Mouse (Mus musculus) limb, embryonic 15.5 days (tissue): Measurements from ENCODE around the gene Dedd2. TPM values are rescaled to one million over a fixed set of nuclear protein-coding genes. Genes with fewer than 3 reads are reported as not detected.
A peak's percentile ranks its signal among the peaks of the same experiment; 100 is the strongest.

Experiments
- ATAC-seq: fragments of 200-750 bp; cut with Nextera tagmentation; 2 replicates; pipeline ENCODE4 v1.8.0; 2017; ENCODE audit warnings: low read depth, moderate TSS enrichment; ENCODE audit not compliant: insufficient number of reproducible peaks, low FRiP score, low TSS enrichment
- H3K27ac ChIP-seq: fragments of 300-500 bp; sonication (generic); 2 replicates; pipeline ENCODE4 v1.5.1; 2015; ENCODE audit warnings: moderate library complexity, mild to moderate bottlenecking, inconsistent platforms
- H3K27me3 ChIP-seq: fragments of 300-500 bp; sonication (generic); 2 replicates; pipeline ENCODE4 v1.6.1; 2015; ENCODE audit warnings: inconsistent platforms
- H3K36me3 ChIP-seq: fragments of 300-500 bp; sonication (generic); 2 replicates; pipeline ENCODE4 v1.6.1; 2015; ENCODE audit warnings: inconsistent platforms
- H3K4me1 ChIP-seq: fragments of 300-500 bp; sonication (generic); 2 replicates; pipeline ENCODE4 v1.6.1; 2015; ENCODE audit warnings: inconsistent platforms
- H3K4me2 ChIP-seq: fragments of 300-500 bp; sonication (generic); 2 replicates; pipeline ENCODE4 v1.6.1; 2015; ENCODE audit warnings: mild to moderate bottlenecking, inconsistent platforms
- H3K4me3 ChIP-seq: fragments of 300-500 bp; sonication (generic); 2 replicates; pipeline ENCODE4 v1.5.1; 2015; ENCODE audit warnings: mild to moderate bottlenecking, inconsistent platforms
- H3K9ac ChIP-seq: fragments of 300-500 bp; sonication (generic); 2 replicates; pipeline ENCODE4 v1.6.1; 2015; ENCODE audit warnings: inconsistent platforms
- H3K9me3 ChIP-seq: fragments of 300-500 bp; sonication (generic); 2 replicates; pipeline ENCODE4 v1.6.1; 2016; ENCODE audit warnings: inconsistent platforms
- WGBS: fragments of 180-500 bp; shearing (Covaris S2); methylation state at CpG from one replicate; pipeline ENCODE4 v1.1.7; 2015; 5-methylcytosine and 5-hydroxymethylcytosine counted together
- polyA plus RNA-seq: library from polyadenylated mRNA; unstranded; fragments of >200 nt; fragmentation: Nextera tagmentation; extraction: Ambion mirVana; gene quantifications from 2 replicates; pipeline ENCODE4 v1.2.1, GENCODE M21; 2015

Gene Dedd2
- polyA plus RNA-seq, 1 experiment from 2014 or later = 12.2 TPM

DNA sequence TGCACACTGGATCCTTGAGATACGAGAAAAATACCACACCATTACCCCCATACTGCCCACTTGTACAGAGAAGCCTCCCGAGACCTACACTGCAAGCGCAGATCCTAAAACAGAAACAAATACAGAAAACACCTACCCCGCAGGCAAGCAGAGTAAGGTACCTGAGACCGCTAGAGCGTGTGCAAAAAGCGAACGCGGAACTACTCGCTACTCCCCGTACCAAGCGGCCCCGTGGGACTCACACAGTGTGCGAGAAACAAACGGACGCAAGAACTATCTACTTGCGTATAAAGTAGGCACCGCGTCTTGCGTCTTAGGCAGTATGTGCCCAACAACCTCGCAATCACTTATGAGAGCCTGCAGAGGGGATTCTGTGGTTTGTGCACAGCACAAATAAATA lies 38.6 kb downstream of the Dedd2 start:
- peaks cover 78% of the 10 kb centered on the region for H3K27me3 ChIP-seq
- no peak overlapping the region for H3K4me3 ChIP-seq
- no peak overlapping the region for H3K27ac ChIP-seq
- 5% methylated on average over 21 of the region's 21 CpGs for WGBS
- no peaks in the 10 kb centered on the region for H3K9me3 ChIP-seq
- H3K9ac ChIP-seq = no peak overlapping the region
- no peaks in the 10 kb centered on the region for H3K36me3 ChIP-seq
- ATAC-seq = no peak
- H3K4me1 ChIP-seq = peaks cover 29% of the 10 kb centered on the region
- H3K4me2 ChIP-seq = 0 out of 2 replicates have a peak overlapping the region, but pooled peaks have one; percentile 17

DNA sequence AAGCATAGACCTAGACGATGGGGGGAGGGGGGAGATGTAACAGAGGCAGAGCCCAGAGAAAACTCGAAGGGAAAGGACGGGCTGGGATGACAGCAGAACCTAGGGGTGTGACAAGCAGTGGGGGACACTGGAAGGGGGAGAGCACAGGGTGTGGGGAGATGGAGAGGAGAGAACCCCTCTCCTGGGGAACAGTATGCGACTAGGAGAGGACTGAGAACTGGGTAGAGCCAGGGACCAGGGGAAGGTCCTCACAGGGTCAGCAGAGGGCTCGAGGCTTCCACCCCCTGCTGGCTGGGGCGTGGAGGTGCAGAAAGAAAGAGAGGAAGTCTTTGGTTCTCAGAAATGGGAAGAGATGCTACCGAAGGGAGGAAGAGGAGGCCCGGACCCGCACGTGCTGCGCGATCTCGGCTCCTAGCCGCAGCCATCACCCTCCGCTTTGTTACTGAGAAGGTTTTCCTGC lies 39.1 kb downstream of the Dedd2 start:
- 3% methylated on average over 14 of the region's 15 CpGs for WGBS
- no peak for ATAC-seq
- H3K4me2 ChIP-seq = 0 out of 2 replicates have a peak overlapping the region, but pooled peaks have one; percentile 17

DNA sequence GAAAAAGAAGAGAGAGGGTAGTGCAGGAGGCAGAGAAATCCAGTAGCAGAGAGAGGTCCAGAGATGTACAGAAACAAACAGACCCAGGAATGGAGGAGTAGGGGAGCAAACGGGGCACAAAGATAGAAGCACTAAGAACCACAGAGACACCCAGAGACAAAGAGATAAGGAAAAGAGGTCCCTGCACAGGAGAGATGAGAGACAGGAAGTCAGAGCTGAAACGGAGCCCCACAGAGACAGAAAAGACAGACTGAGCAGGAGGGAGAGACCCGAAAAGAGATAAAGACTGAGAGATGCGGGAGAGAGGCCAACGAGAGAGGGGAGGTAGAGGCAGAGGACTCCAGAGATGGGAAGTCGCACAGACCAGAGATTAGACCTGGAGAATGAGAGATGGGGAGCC lies 39.9 kb downstream of the Dedd2 start:
- 5% methylated on average over 6 of the region's 6 CpGs for WGBS
- Histone ChIP-seq H3K27ac (no peak overlapping the region), H3K4me2 (no peak overlapping the region), H3K27me3 (peaks cover 89% of the 10 kb centered on the region), H3K4me1 (peaks cover 29% of the 10 kb centered on the region), H3K9ac (no peak overlapping the region), H3K36me3 (no peaks in the 10 kb centered on the region), H3K4me3 (0 out of 2 replicates have a peak overlapping the region, but pooled peaks have one; percentile 52), H3K9me3 (no peaks in the 10 kb centered on the region)
- no peak for ATAC-seq

More for the DNA sequence above, 39.1 kb downstream of the Dedd2 start:
- Histone ChIP-seq H3K36me3 (no peaks in the 10 kb centered on the region), H3K4me1 (peaks cover 29% of the 10 kb centered on the region), H3K4me3 (no peak overlapping the region), H3K27ac (no peak overlapping the region), H3K27me3 (peaks cover 82% of the 10 kb centered on the region), H3K9ac (no peak overlapping the region), H3K9me3 (no peaks in the 10 kb centered on the region)

DNA sequence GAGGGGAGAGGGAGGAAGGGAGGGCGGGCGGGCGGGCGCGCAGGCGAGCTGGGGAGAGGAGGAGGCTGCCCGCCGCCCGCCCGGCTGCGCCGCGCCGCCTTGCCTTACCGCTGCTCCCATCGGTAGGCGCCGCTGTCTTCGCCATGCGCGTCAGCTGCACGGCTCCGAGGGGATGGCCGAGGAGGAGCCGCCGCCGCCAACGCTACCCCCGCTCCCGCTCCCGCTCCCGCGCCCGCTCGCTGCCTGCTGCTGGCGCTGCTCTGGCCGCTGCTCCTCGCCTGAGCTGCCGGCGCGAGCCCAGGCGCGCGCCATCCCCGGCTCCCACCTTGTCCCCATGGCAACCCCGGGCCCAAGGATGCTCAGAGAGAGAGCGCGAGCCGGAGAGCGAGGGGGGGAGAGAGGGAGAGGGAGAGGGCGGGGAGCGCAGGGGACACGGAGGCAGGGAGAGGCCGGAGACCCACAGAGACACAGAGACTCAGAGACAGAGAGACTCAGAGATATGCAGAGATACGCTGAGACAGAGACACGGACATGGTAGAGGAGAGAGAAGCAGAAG lies 40.7 kb downstream of the Dedd2 start, which contains the start of gene Pou2f2:
Pou2f2 (minus strand) TSS at position 121 of the 556 bp plus-strand sequence.
- peak within 1 kb of the TSS; percentile 52 for H3K4me3 ChIP-seq
- no peak within 1 kb of the TSS for H3K27ac ChIP-seq
- H3K9me3 ChIP-seq = no peaks in the 10 kb centered on the region
- peak; percentile 72 for ATAC-seq
- peaks cover 91% of the 10 kb centered on the region for H3K27me3 ChIP-seq
- H3K4me1 ChIP-seq = peaks cover 29% of the 10 kb centered on the region
- no peaks in the 10 kb centered on the region for H3K36me3 ChIP-seq
- WGBS = under 1% methylated on average over 32 of the region's 56 CpGs
- H3K9ac ChIP-seq = peak within 1 kb of the TSS; percentile 47
- peak within 1 kb of the TSS; percentile 93 for H3K4me2 ChIP-seq

DNA sequence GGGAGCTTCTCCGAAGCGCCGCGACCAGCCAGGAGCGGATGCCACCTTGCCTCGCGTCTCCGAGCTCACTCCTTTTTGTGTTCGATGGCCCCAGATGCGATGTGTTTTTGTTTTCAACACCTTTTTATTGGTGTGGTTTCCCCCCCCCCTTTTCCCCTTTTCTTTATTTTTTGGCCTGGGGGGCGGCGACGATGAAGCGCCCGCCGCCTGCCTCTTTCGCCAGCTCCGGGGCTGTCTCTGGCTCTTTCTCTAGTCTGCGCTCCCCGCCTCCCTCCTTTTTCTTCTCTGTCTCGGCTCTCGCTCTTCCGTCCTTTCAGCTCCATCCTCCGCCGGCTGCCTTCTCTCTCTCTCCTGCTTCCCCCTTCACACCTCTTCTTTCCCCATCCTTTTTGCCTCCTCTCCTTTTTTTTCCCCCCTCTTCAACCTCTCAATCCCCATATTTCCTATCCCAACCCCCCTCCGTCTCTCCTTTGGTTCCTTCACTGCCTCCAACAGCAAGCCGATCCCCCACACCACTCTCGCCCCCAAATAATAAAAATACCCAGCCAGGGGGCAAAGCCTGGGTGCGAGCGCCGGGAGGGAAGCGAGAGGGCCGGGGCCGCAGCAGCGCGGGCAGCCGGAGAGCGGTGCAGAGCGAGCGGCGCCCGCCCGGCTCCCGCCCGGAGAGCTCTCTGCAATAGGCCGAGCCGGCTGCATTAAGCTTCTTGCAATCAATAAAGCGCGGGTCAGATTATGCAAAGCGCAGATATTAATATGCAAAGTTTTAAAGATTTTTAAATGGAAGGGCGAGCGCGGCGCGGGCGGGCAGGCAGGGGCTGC lies 41.4 kb downstream of the Dedd2 start:
- under 1% methylated on average over 56 of the region's 56 CpGs for WGBS
- H3K9me3 ChIP-seq = no peaks in the 10 kb centered on the region
- peak overlapping the region; percentile 52 for H3K4me3 ChIP-seq
- peaks cover 84% of the 10 kb centered on the region for H3K27me3 ChIP-seq
- H3K4me2 ChIP-seq = peak overlapping the region; percentile 93
- H3K36me3 ChIP-seq = no peaks in the 10 kb centered on the region
- no peak; the same call in 1 of the 2 replicates for ATAC-seq
- H3K4me1 ChIP-seq = peaks cover 29% of the 10 kb centered on the region
- H3K9ac ChIP-seq = peak overlapping the region; percentile 42
- no peak overlapping the region for H3K27ac ChIP-seq

DNA sequence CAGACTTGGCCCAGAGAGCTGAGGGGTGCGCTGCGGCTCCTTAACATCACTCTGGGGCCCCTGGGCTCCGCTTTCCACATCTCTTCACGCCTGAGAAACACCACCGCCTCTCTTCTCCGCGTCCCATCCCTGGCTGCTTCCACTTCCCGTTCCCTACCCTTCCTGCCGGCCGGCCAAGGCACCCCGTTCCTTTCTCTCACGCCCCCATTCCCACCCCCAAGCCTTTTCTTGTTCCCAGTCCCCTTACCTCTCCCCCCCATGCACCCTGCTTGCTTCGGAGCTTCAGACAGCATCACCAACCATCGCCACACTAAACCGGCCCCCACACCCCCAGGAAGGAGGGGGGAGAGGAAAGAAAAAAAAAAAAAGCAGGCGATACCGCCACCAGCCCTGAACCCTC lies 42.1 kb downstream of the Dedd2 start:
- ATAC-seq = no peak
- H3K9me3 ChIP-seq = no peaks in the 10 kb centered on the region
- peak overlapping the region; percentile 93 for H3K4me2 ChIP-seq
- no peak overlapping the region; the same call in 1 of the 2 replicates for H3K9ac ChIP-seq
- H3K27ac ChIP-seq = no peak overlapping the region
- peaks cover 29% of the 10 kb centered on the region for H3K4me1 ChIP-seq
- peaks cover 77% of the 10 kb centered on the region for H3K27me3 ChIP-seq
- H3K36me3 ChIP-seq = no peaks in the 10 kb centered on the region
- WGBS = 2% methylated on average over 16 of the region's 17 CpGs
- peak overlapping the region; percentile 52 for H3K4me3 ChIP-seq

DNA sequence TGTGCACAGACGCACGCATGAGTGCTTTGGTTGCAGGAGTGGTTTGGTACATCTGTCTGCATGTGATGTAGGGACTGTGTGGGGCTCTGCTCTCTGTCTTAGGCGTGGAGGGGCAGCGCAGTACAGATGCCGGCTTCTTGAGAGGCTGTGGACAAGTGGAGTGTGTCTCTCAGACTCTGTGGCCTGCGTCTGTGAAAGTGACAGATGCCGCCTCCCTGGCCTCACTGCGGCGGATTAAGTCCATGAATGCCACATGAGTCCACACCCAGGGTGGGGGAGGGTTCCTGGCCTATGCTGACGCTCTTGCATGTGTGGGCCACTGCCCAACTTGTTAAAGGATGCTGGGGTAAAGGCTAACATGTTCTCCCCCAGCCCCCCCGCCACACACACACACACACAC lies 46.1 kb downstream of the Dedd2 start:
- Histone ChIP-seq H3K9me3 (no peaks in the 10 kb centered on the region), H3K4me2 (no peak overlapping the region), H3K27me3 (peaks cover 39% of the 10 kb centered on the region), H3K4me1 (peaks cover 13% of the 10 kb centered on the region), H3K4me3 (no peak overlapping the region), H3K9ac (no peak overlapping the region), H3K27ac (no peak overlapping the region), H3K36me3 (no peaks in the 10 kb centered on the region)
- no peak for ATAC-seq
- WGBS = 61% methylated on average over 11 of the region's 11 CpGs

DNA sequence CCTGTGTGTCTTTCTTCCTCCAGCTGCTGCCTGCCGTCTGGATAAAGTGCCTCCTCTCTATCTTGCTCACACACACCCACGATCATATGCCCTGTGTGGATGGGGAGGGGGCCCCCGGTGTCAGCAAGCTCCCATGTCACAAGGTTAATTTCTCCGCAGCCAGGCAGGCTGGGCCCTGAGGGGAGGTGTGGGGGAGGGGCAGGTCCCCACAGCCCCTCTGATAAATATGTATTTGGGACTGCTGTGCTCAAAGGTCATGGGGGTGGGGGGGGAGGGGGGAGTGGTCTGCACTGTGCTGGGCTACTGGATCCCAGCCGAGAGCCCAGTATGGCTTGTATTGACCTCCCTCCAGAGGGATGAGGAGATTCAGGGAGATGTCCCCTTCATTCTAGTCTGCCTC lies 47.7 kb downstream of the Dedd2 start:
- Histone ChIP-seq H3K27ac (no peak overlapping the region), H3K9me3 (no peaks in the 10 kb centered on the region), H3K4me3 (no peak overlapping the region), H3K4me1 (no peaks in the 10 kb centered on the region), H3K36me3 (no peaks in the 10 kb centered on the region), H3K4me2 (no peak overlapping the region), H3K9ac (no peak overlapping the region), H3K27me3 (peaks cover 23% of the 10 kb centered on the region)
- WGBS = 36% methylated on average over 5 of the region's 5 CpGs
- ATAC-seq = no peak

DNA sequence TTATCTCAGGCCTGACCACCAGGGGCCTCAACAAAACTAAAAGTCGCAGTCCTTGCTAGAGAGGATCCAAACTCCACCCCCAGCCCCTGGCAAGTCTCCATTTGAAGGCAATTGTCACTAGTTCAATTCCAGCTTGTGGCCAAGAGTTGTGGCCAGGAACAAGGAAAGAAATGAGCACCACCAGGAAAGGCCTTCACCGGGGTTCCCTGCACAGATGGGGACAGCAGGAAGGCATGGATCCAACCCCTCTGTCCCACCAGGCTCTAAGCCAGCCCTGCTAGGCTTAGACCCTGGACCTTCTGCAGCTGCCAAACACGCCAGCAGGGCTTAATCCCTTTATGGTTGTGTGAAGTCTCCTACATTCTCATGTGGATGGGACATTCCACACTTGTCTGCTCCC lies 49.8 kb downstream of the Dedd2 start:
- no peak overlapping the region for H3K4me2 ChIP-seq
- no peak overlapping the region for H3K9ac ChIP-seq
- no peaks in the 10 kb centered on the region for H3K36me3 ChIP-seq
- peaks cover 4% of the 10 kb centered on the region for H3K27me3 ChIP-seq
- H3K9me3 ChIP-seq = no peaks in the 10 kb centered on the region
- no peak overlapping the region for H3K4me3 ChIP-seq
- 21% methylated on average over 3 of the region's 3 CpGs for WGBS
- H3K4me1 ChIP-seq = no peaks in the 10 kb centered on the region
- no peak for ATAC-seq
- no peak overlapping the region for H3K27ac ChIP-seq

DNA sequence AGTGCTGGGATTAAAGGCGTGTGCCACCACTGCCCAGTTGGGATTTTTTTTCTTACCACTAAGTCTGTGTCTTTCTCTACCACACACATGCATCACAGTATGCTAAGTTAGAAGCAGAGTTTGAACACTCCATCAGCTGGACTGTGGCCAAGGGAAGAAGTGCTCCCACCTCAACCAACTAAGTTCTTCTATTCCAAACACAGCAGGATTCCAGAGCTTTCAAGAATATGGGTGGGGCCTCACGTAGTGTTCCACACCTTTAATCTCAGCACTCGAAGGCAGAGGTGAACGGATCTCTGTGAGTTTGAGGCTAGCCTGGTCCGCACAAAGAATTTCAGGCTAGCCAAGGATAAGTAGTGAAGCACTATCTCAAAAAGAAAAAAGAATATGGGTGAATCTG lies 54.3 kb downstream of the Dedd2 start:
- 80% methylated on average over 5 of the region's 5 CpGs for WGBS
- Histone ChIP-seq H3K27me3 (peaks cover 9% of the 10 kb centered on the region; the same call in 1 of the 2 replicates), H3K9ac (no peak overlapping the region), H3K9me3 (no peaks in the 10 kb centered on the region), H3K4me1 (no peaks in the 10 kb centered on the region), H3K4me3 (no peak overlapping the region), H3K4me2 (no peak overlapping the region), H3K36me3 (no peaks in the 10 kb centered on the region), H3K27ac (no peak overlapping the region)
- no peak for ATAC-seq

DNA sequence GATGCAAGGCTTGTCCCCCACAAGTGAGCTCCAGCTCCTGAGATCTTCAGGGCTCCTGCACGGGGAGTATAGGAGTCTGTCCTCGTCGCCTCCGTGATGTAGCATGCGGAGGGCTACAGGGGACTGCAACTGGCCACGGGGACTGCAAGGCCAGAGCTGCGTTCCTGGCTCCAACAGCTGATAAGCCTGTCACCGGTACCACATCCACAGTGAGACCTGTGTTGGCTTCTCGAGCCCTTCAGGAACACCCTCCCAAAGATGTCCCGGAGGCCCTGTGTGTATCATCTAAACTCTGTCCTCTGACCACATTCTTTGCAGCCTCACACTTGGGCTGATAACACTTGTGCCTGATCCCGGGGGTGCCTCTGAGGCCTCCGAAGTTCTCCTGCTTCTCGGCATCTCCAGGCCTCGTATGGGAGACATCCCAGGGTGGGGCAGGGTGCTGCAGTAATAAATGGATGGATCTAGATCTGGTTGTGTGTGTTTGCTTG lies 64.2 kb downstream of the Dedd2 start:
- peaks cover 49% of the 10 kb centered on the region for H3K4me1 ChIP-seq
- no peak overlapping the region for H3K27ac ChIP-seq
- 0 out of 2 replicates have a peak, but pooled peaks cover 12% of the 10 kb centered on the region for H3K27me3 ChIP-seq
- no peaks in the 10 kb centered on the region for H3K36me3 ChIP-seq
- no peak overlapping the region for H3K9ac ChIP-seq
- no peak overlapping the region for H3K4me3 ChIP-seq
- 29% methylated on average over 14 of the region's 14 CpGs for WGBS
- no peaks in the 10 kb centered on the region for H3K9me3 ChIP-seq
- no peak overlapping the region; the same call in 1 of the 2 replicates for H3K4me2 ChIP-seq
- ATAC-seq = no peak
